Mouse (Mus musculus) embryonic facial prominence, embryonic 12.5 days (tissue): ENCODE data around the gene Map9. TPM values are rescaled to one million over a fixed set of nuclear protein-coding genes. Genes with fewer than 3 reads are reported as not detected.

ENCODE experiments used
- ATAC-seq: fragments of 200-750 bp; cut with Nextera tagmentation; 2 replicates; pipeline ENCODE4 v1.8.0; 2017; ENCODE audit not compliant: insufficient number of reproducible peaks, insufficient read depth, low FRiP score, low TSS enrichment
- H3K27ac ChIP-seq: fragments of 300-500 bp; sonication (generic); 2 replicates; pipeline ENCODE4 v1.5.1; 2016; ENCODE audit warnings: mild to moderate bottlenecking
- H3K27me3 ChIP-seq: fragments of 300-500 bp; sonication (generic); 2 replicates; pipeline ENCODE4 v1.6.1; 2016; ENCODE audit warnings: mild to moderate bottlenecking, moderate library complexity
- H3K36me3 ChIP-seq: fragments of 300-500 bp; sonication (generic); 2 replicates; pipeline ENCODE4 v1.6.1; 2016; ENCODE audit warnings: mild to moderate bottlenecking
- H3K4me1 ChIP-seq: fragments of 300-500 bp; sonication (generic); 2 replicates; pipeline ENCODE4 v1.6.1; 2016
- H3K4me2 ChIP-seq: fragments of 300-500 bp; sonication (generic); replicated peaks from 2 replicates; pipeline ENCODE4 v1.6.1; 2016; ENCODE audit warnings: mild to moderate bottlenecking, moderate library complexity
- H3K4me3 ChIP-seq: fragments of 300-500 bp; sonication (generic); 2 replicates; pipeline ENCODE4 v1.5.1; 2016; ENCODE audit warnings: mild to moderate bottlenecking
- H3K9ac ChIP-seq: fragments of 300-500 bp; sonication (generic); 2 replicates; pipeline ENCODE4 v1.6.1; 2016; ENCODE audit warnings: mild to moderate bottlenecking, moderate library complexity
- H3K9me3 ChIP-seq: fragments of 300-500 bp; sonication (generic); 2 replicates; pipeline ENCODE4 v1.6.1; 2016; ENCODE audit warnings: mild to moderate bottlenecking, moderate library complexity
- WGBS: fragments of 180-500 bp; shearing (Covaris S2); methylation state at CpG from one replicate; pipeline ENCODE4 v1.1.7; 2016; 5-methylcytosine and 5-hydroxymethylcytosine counted together
- polyA plus RNA-seq: library from polyadenylated mRNA; unstranded; fragments of >200 nt; fragmentation: Nextera tagmentation; extraction: Ambion mirVana; gene quantifications from 2 replicates; pipeline ENCODE4 v1.2.1, GENCODE M21; 2016

Gene Map9
- polyA plus RNA-seq, 1 experiment from 2014 or later = 10.2 TPM

GRCm38 (mm10) chr3:82362452-82362851, 4.6 kb downstream of the Map9 start:
- Histone ChIP-seq H3K36me3 (peaks cover 6% of the 10 kb centered on the region; the same call in 1 of the 2 replicates), H3K9ac (no peak overlapping the region), H3K27me3 (no peaks in the 10 kb centered on the region), H3K4me2 (no peak overlapping the region), H3K27ac (no peak overlapping the region), H3K9me3 (no peaks in the 10 kb centered on the region), H3K4me1 (no peaks in the 10 kb centered on the region), H3K4me3 (no peak overlapping the region)
- no peak for ATAC-seq
- WGBS = 35% methylated on average over 4 of the region's 4 CpGs

GRCm38 (mm10) chr3:82364505-82364904, 6.7 kb downstream of the Map9 start:
- no peak overlapping the region for H3K9ac ChIP-seq
- no peak for ATAC-seq
- no peaks in the 10 kb centered on the region for H3K27me3 ChIP-seq
- no peak overlapping the region for H3K27ac ChIP-seq
- H3K36me3 ChIP-seq = peaks cover 6% of the 10 kb centered on the region; the same call in 1 of the 2 replicates
- H3K4me1 ChIP-seq = no peaks in the 10 kb centered on the region
- H3K4me2 ChIP-seq = no peak overlapping the region
- no peak overlapping the region for H3K4me3 ChIP-seq
- 84% methylated on average over 8 of the region's 8 CpGs for WGBS
- no peaks in the 10 kb centered on the region for H3K9me3 ChIP-seq

- Histone ChIP-seq H3K4me2 (no peak overlapping the region), H3K9ac (no peak overlapping the region), H3K36me3 (peaks cover 6% of the 10 kb centered on the region; the same call in 1 of the 2 replicates), H3K4me1 (no peaks in the 10 kb centered on the region), H3K27me3 (no peaks in the 10 kb centered on the region), H3K27ac (no peak overlapping the region), H3K4me3 (no peak overlapping the region), H3K9me3 (no peaks in the 10 kb centered on the region)
- no peak for ATAC-seq
- WGBS = 45% methylated on average over 4 of the region's 4 CpGs
Measured at GRCm38 (mm10) chr3:82364988-82365387, 7.1 kb downstream of the Map9 start.

- Histone ChIP-seq H3K36me3 (no peaks in the 10 kb centered on the region; the same call in 1 of the 2 replicates), H3K27me3 (no peaks in the 10 kb centered on the region), H3K4me2 (no peak overlapping the region), H3K27ac (no peak overlapping the region), H3K9me3 (no peaks in the 10 kb centered on the region), H3K4me1 (no peaks in the 10 kb centered on the region), H3K9ac (no peak overlapping the region), H3K4me3 (no peak overlapping the region)
- no peak for ATAC-seq
- WGBS = 78% methylated on average over 21 of the region's 21 CpGs
Measured at GRCm38 (mm10) chr3:82369063-82369860, 11.4 kb downstream of the Map9 start.

- no peak overlapping the region for H3K9ac ChIP-seq
- H3K27ac ChIP-seq = no peak overlapping the region
- H3K4me2 ChIP-seq = no peak overlapping the region
- no peak overlapping the region for H3K4me3 ChIP-seq
- whole genome bisulfite sequencing = 87% methylated on average over 10 of the region's 10 CpGs
- H3K27me3 ChIP-seq = no peaks in the 10 kb centered on the region
- H3K36me3 ChIP-seq = no peaks in the 10 kb centered on the region; the same call in 1 of the 2 replicates
- no peak for ATAC-seq
- no peaks in the 10 kb centered on the region for H3K9me3 ChIP-seq
- no peaks in the 10 kb centered on the region for H3K4me1 ChIP-seq
Measured at GRCm38 (mm10) chr3:82370439-82371011, 12.7 kb downstream of the Map9 start.

GRCm38 (mm10) chr3:82376965-82377364, 19.1 kb downstream of the Map9 start:
- peaks cover 17% of the 10 kb centered on the region for H3K36me3 ChIP-seq
- H3K27ac ChIP-seq = no peak overlapping the region
- no peak overlapping the region for H3K9ac ChIP-seq
- WGBS = 62% methylated on average over 14 of the region's 14 CpGs
- H3K9me3 ChIP-seq = no peaks in the 10 kb centered on the region
- no peaks in the 10 kb centered on the region for H3K4me1 ChIP-seq
- no peaks in the 10 kb centered on the region for H3K27me3 ChIP-seq
- H3K4me3 ChIP-seq = no peak overlapping the region
- ATAC-seq = no peak
- H3K4me2 ChIP-seq = no peak overlapping the region

- ATAC-seq = no peak
- peaks cover 24% of the 10 kb centered on the region for H3K36me3 ChIP-seq
- 51% methylated on average over 11 of the region's 11 CpGs for WGBS
Measured at GRCm38 (mm10) chr3:82382325-82382724, 24.5 kb downstream of the Map9 start.

GRCm38 (mm10) chr3:82385091-82385490, 27.2 kb downstream of the Map9 start:
- H3K27ac ChIP-seq = no peak overlapping the region
- H3K9ac ChIP-seq = no peak overlapping the region
- no peaks in the 10 kb centered on the region for H3K9me3 ChIP-seq
- 59% methylated on average over 8 of the region's 8 CpGs for WGBS
- peaks cover 14% of the 10 kb centered on the region for H3K36me3 ChIP-seq
- no peak overlapping the region for H3K4me2 ChIP-seq
- H3K27me3 ChIP-seq = no peaks in the 10 kb centered on the region
- H3K4me1 ChIP-seq = no peaks in the 10 kb centered on the region
- H3K4me3 ChIP-seq = no peak overlapping the region
- no peak for ATAC-seq

More at GRCm38 (mm10) chr3:82382325-82382724, 24.5 kb downstream of the Map9 start:
- Histone ChIP-seq H3K27ac (no peak overlapping the region), H3K4me1 (no peaks in the 10 kb centered on the region), H3K4me3 (no peak overlapping the region), H3K9me3 (no peaks in the 10 kb centered on the region), H3K4me2 (no peak overlapping the region), H3K9ac (no peak overlapping the region), H3K27me3 (no peaks in the 10 kb centered on the region)

- H3K9me3 ChIP-seq = no peaks in the 10 kb centered on the region
- no peak for ATAC-seq
- no peak overlapping the region for H3K27ac ChIP-seq
- 89% methylated on average over 6 of the region's 6 CpGs for whole genome bisulfite sequencing
- H3K27me3 ChIP-seq = no peaks in the 10 kb centered on the region
- no peak overlapping the region for H3K4me2 ChIP-seq
- H3K4me1 ChIP-seq = no peaks in the 10 kb centered on the region
- no peaks in the 10 kb centered on the region for H3K36me3 ChIP-seq
- no peak overlapping the region for H3K4me3 ChIP-seq
- no peak overlapping the region for H3K9ac ChIP-seq
Measured at GRCm38 (mm10) chr3:82405830-82406229, 48.0 kb downstream of the Map9 start.

- Histone ChIP-seq H3K9me3 (no peaks in the 10 kb centered on the region), H3K27ac (no peak overlapping the region), H3K4me1 (no peaks in the 10 kb centered on the region), H3K9ac (no peak overlapping the region), H3K4me2 (no peak overlapping the region), H3K4me3 (no peak overlapping the region), H3K36me3 (no peaks in the 10 kb centered on the region), H3K27me3 (no peaks in the 10 kb centered on the region)
- no peak for ATAC-seq
- WGBS = 70% methylated on average over 3 of the region's 3 CpGs
Measured at GRCm38 (mm10) chr3:82406336-82406735, 48.5 kb downstream of the Map9 start.

GRCm38 (mm10) chr3:82407432-82407831, 49.6 kb downstream of the Map9 start:
- no peak overlapping the region for H3K27ac ChIP-seq
- no peaks in the 10 kb centered on the region for H3K9me3 ChIP-seq
- H3K4me2 ChIP-seq = no peak overlapping the region
- no peaks in the 10 kb centered on the region for H3K4me1 ChIP-seq
- no peak overlapping the region for H3K9ac ChIP-seq
- H3K36me3 ChIP-seq = no peaks in the 10 kb centered on the region
- 53% methylated on average over 2 of the region's 2 CpGs for WGBS
- no peak overlapping the region for H3K4me3 ChIP-seq
- no peaks in the 10 kb centered on the region for H3K27me3 ChIP-seq
- no peak for ATAC-seq

GRCm38 (mm10) chr3:82412397-82412796, 54.6 kb downstream of the Map9 start:
- no peak overlapping the region for H3K27ac ChIP-seq

More at GRCm38 (mm10) chr3:82412397-82412796, 54.6 kb downstream of the Map9 start:
- Histone ChIP-seq H3K9me3 (no peaks in the 10 kb centered on the region), H3K4me1 (no peaks in the 10 kb centered on the region), H3K4me2 (no peak overlapping the region), H3K27me3 (no peaks in the 10 kb centered on the region), H3K36me3 (no peaks in the 10 kb centered on the region), H3K4me3 (no peak overlapping the region), H3K9ac (no peak overlapping the region)
- ATAC-seq = no peak
